Mouse (Mus musculus) brain, embryonic 18.5 days (tissue): ENCODE results near the gene Cnpy2.
"Not testable (repeated sequence)": the region's sequence is repeated elsewhere in the genome, so short reads cannot be mapped to it uniquely, and the experiment has no call there.

Experiments used
- DNase-seq: peaks from one replicate; pipeline ENCODE4 v3.0.0-alpha.2; 2012; ENCODE audit warnings: low read depth, low spot score

The Cnpy2 gene

GRCm38 (mm10) chr10:128322141-128323108 is at the start of gene Cnpy2:
Gene Cnpy2 (plus strand): TSS chr10:128322459.
- DNase-seq: peak; percentile 89

DNA sequence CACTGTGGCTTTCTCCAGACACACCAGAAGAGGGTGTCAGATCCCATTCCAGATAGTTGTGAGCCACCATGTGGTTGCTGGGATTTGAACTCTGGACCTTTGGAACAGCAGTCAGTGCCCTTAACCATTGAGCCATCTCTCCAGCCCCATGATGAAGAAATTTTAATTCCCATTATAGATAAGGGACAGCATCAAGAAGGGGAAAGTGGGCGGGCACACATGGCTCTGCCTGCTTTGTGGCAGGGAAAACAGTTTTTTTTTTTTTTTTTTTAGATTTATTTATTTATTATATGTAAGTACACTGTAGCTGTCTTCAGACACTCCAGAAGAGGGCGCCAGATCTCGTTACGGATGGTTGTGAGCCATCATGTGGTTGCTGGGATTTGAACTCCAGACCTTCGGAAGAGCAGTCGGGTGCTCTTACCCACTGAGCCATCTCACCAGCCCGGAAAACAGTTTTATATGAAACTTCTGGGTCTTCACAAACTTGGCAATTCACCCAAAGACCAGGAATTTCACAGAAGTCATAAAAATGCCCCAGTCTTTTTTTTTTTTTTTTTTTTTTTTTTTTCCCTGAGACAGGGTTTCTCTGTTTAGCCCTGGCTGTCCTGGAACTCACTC is 49.3 kb upstream of the Cnpy2 start:
- not testable (repeated sequence) for DNase-seq

GRCm38 (mm10) chr10:128275374-128275773 is 46.9 kb upstream of the Cnpy2 start:
- DNase-seq: not testable (repeated sequence)

DNA sequence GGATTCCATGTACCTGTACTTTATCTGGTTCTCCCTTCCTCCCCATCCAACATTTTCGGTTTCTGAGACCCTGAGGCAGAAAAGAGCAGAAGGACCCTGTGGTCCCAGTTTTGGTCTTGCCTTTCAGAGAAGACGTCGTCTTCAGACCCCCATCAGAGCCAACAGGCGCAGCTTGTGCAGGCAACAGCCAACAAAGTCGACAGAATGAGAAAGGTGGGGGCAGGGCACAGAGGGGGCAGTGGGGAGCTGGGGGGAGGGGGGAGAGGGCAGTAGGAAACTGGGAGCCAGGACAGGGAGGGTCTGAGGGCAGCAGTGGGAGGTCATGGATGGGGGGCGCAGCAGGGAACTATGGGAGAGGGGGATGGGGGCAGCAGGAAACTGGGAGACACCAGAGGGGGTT is 44.1 kb upstream of the Cnpy2 start:
- no peak for DNase-seq

DNA sequence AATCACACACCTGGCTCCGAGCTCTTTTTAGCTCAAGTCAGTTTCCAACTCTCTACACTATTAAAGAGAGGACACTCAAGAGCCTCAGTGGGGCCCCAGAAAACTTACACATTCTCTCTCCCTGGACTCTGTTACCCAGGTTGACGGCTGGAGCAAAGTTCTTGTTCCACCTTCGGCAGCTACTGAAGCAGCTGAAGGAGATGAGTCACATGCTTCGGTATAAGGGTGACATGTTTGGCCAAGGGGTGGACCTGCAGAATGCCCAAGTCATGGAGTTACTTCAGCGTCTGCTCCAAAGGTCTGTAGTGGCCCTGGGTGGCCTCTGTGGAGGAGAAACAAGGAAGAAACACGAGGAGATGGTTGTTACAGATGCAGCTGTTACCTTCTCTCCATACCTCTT is 41.3 kb upstream of the Cnpy2 start:
- DNase-seq: no peak

DNA sequence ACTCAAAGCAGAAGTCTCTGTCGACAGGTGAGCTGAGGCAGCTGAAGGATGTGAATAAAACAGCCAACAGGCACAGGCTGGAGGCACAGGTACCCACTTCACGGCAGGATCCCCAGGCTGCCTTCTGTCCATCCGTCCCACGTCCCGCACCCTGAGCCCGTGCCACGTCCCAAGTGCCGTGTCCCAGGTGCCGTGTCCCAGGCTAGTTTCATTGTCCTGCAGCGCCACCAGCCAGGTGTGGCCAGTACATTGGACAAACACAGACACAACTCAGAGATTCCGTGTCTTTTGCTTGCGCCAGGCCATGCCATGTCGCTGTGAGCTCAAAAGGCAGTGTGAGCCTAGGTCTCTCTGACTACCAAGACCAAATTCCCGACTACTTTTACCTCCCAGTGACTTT is 40.6 kb upstream of the Cnpy2 start:
- no peak for DNase-seq

- no peak for DNase-seq
Measured at GRCm38 (mm10) chr10:128282886-128283450, 39.3 kb upstream of the Cnpy2 start.

GRCm38 (mm10) chr10:128283604-128284579 is 38.4 kb upstream of the Cnpy2 start:
- peak; percentile 14 for DNase-seq

DNA sequence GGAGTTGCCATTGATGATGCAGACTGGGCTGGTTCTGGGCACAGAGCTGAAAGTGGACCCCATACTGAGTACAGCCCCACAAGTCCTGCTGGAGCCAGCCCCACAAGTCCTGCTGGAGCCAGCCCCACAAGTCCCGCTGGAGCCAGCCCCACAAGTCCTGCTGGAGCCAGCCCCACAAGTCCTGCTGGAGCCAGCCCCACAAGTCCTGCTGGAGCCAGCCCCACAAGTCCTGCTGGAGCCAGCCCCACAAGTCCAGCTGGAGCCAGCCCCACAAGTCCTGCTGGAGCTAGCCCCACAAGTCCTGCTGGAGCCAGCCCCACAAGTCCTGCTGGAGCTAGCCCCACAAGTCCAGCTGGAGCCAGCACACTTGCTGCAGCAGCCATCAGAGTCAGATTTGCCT is 31.7 kb upstream of the Cnpy2 start:
- DNase-seq: not testable (repeated sequence)

GRCm38 (mm10) chr10:128296370-128297090 is 25.7 kb upstream of the Cnpy2 start:
- no peak for DNase-seq

GRCm38 (mm10) chr10:128297221-128297620 is 25.0 kb upstream of the Cnpy2 start:
- no peak for DNase-seq

DNA sequence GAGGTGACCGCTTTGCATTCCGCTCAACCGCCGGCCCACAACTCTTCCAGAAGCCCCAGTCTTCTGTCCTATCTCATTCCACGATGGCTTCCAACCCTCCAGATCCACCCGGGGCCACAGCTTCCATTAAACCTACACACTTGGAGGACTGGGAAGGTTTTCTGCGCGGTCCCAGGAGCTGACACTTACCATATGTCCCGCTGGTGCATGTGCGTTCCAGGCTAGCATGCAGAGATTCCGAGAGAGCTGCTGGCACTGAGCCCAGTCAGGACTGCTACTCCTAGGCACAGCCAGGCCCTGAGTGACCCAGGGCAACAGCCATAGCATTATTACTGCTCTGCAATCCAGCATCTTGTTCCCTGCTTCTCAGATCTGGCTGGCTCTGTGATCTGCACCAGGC is 24.6 kb upstream of the Cnpy2 start:
- no peak for DNase-seq

- DNase-seq: no peak
Measured at GRCm38 (mm10) chr10:128298243-128298642, 24.0 kb upstream of the Cnpy2 start.

- DNase-seq: no peak
Measured at GRCm38 (mm10) chr10:128298702-128299171, 23.5 kb upstream of the Cnpy2 start, which contains the start of gene Il23a. Gene Il23a (minus strand): TSS chr10:128298752.

GRCm38 (mm10) chr10:128302357-128302756 is 19.9 kb upstream of the Cnpy2 start:
- no peak for DNase-seq

DNA sequence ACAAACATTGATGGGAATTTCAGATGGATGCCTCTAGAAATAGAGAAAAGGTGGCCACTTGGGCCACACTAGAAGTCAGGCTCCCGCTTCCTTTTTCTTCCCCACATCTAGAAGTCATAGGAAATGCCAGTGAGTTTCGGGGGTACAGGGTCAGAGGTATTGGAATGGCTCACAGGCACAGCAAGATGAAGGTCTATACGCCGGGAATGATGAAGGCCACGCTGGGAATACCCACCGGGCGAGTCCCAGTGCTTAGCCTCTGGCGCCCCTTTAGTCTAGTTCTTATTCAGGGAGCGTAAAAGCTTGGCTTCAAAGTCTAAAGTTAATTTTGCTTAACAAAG is 19.5 kb upstream of the Cnpy2 start:
- DNase-seq: no peak

- peak; percentile 99 for DNase-seq
Measured at GRCm38 (mm10) chr10:128303126-128304021, 18.9 kb upstream of the Cnpy2 start, which contains the start of gene Pan2. Gene Pan2 (plus strand): TSS chr10:128303335.

DNA sequence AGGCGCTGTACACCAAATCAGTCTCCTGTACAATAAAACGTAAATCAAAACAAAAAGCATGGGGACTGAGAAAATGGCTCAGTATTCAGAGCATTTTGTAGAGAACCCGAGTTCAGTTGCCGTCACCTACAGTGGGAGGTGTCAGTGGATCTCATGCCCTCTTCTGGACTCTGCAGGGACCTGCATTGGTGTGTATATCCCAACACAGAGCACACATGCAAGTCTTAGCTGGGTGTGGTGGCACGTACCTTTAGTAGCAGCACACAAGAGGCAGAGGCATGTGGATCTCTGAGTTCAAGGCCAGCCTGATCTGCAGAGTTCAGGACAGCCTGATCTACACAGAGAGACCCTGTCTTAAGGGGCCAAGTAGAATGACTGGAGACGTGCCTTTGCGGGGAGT is 12.6 kb upstream of the Cnpy2 start:
- no peak for DNase-seq

DNA sequence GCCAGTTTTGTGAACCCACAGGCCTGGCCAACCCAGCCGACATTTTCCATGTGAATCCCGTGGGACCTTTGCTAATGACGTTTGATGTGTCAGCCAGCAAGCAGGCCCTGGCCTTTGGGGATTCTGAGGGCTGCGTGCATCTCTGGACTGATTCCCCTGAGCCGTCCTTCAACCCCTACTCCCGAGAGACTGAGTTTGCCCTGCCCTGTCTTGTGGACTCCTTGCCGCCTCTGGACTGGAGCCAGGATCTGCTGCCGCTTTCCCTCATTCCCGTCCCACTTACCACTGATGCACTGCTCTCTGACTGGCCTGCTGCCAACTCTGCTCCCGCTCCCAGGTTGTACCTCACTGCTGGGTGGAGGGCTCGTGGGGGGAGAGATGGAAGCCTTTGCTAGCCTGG is 12.1 kb upstream of the Cnpy2 start:
- no peak for DNase-seq
